Comparison of ENCODE assay signal across 19 mouse cellular contexts in the genomic region with DNA sequence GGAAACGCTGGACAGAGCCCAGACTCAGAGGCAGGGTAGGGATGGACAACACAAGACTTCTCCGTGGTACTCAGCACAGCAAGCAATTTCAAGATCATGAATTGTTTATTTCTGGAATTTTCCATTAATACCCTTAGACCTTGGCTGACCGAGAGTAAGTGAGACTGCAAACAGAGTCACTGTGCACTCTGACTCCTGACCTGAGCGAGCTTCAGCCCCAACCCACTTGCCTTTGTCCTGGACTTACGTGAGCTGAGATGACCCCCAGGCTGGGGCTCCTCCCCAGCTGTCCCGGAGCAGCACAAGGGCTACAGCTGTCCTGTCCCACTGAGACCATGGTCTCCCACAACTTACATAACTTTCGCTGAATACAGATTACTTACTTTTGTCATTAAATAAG. TPM values are rescaled to one million over a fixed set of nuclear protein-coding genes. Genes with fewer than 3 reads are reported as not detected.
DNase-seq lines count a peak whose midpoint lies in the region; ATAC-seq and TF ChIP-seq lines count a peak whose summit lies in the region.
"Had no signal": no experiment of that assay in that cellular context is flagged by ENCODE, and none has a peak within 500 bp of the region (broad histone marks: within the 10 kb centered on the region; RNA-seq: fewer than 3 reads in every experiment).

No protein-coding gene starts in this region.

- intact Hi-C loops in heart, postnatal 10 days (cut with DNase I), result no loop called here

- H3K4me2 ChIP-seq in lung, embryonic 14.5 days, result peak overlapping the region; percentile 50
- peak overlapping the region; percentile 28 for H3K4me2 ChIP-seq in intestine, embryonic 14.5 days (ENCODE audit: low read length)
- no peak overlapping the region for H3K4me2 ChIP-seq in myocyte (ENCODE audit: low read depth)
- no peak overlapping the region for H3K4me2 ChIP-seq in midbrain, embryonic 11.5 days
- H3K4me2 ChIP-seq: midbrain, embryonic 12.5 days had no signal

- H3K9me3 ChIP-seq in lung, embryonic 14.5 days (ENCODE audit: low read depth, low read length), result no peaks in the 10 kb centered on the region
- no peaks in the 10 kb centered on the region for H3K9me3 ChIP-seq in intestine, embryonic 14.5 days (ENCODE audit: control insufficient read depth, low read length)
- H3K9me3 ChIP-seq in midbrain, embryonic 11.5 days (ENCODE audit: control insufficient read depth, low read length), result no peaks in the 10 kb centered on the region
- H3K9me3 ChIP-seq: hindbrain, embryonic 10.5 days; midbrain, embryonic 12.5 days had no signal

- no peak for TF ChIP-seq CTCF in lung, embryonic 14.5 days (IDR thresholded peaks at IDR 0.05; ENCODE audit: low read depth)

- TF ChIP-seq POLR2A in myocyte (IDR thresholded peaks at IDR 0.05; ENCODE audit: insufficient read length, low read depth), result no peak

- no peaks in the 10 kb centered on the region for H3K27me3 ChIP-seq in lung, embryonic 14.5 days (ENCODE audit: insufficient read depth, low read length)
- no peaks in the 10 kb centered on the region for H3K27me3 ChIP-seq in intestine, embryonic 14.5 days (replicated peaks; ENCODE audit: control insufficient read depth, insufficient read depth, low read length)
- H3K27me3 ChIP-seq in myocyte (ENCODE audit: control insufficient read depth, insufficient read depth, insufficient read length), result no peaks in the 10 kb centered on the region
- H3K27me3 ChIP-seq in midbrain, embryonic 11.5 days (ENCODE audit: control insufficient read depth, insufficient read depth, low read length), result no peaks in the 10 kb centered on the region
- H3K27me3 ChIP-seq: midbrain, embryonic 12.5 days had no signal

- no peak overlapping the region for H3ac ChIP-seq in myocyte (ENCODE audit: control insufficient read depth, insufficient read length)

- H3K4me1 ChIP-seq in lung, embryonic 14.5 days (ENCODE audit: insufficient read depth), result peaks cover 52% of the 10 kb centered on the region
- H3K4me1 ChIP-seq in intestine, embryonic 14.5 days (replicated peaks; ENCODE audit: control insufficient read depth, insufficient read depth, low read length), result peaks cover 47% of the 10 kb centered on the region
- H3K4me1 ChIP-seq in midbrain, embryonic 11.5 days (ENCODE audit: control insufficient read depth, insufficient read depth, low read length), result peaks cover 5% of the 10 kb centered on the region; the same call in 1 of the 2 replicates

- H3K79me2 ChIP-seq in myocyte (ENCODE audit: control insufficient read depth, insufficient read depth), result peaks cover 4% of the 10 kb centered on the region

- H3K27ac ChIP-seq in lung, embryonic 14.5 days (ENCODE audit: low read depth), result peak overlapping the region; percentile 94
- H3K27ac ChIP-seq in intestine, embryonic 14.5 days (ENCODE audit: low read depth), result peak overlapping the region; percentile 76
- H3K27ac ChIP-seq in midbrain, embryonic 11.5 days (ENCODE audit: low read depth, low read length), result no peak overlapping the region
- H3K27ac ChIP-seq: hindbrain, embryonic 10.5 days; midbrain, embryonic 12.5 days had no signal

- WGBS in lung, embryonic 14.5 days, result 34% methylated on average over 7 of the region's 7 CpGs
- WGBS in intestine, embryonic 14.5 days, result 44% methylated on average over 7 of the region's 7 CpGs
- 58% methylated on average over 7 of the region's 7 CpGs for WGBS in midbrain, embryonic 11.5 days

- H3K4me3 ChIP-seq in lung, embryonic 14.5 days (ENCODE audit: low read depth, low read length), result no peak overlapping the region; the same call in 1 of the 2 replicates
- H3K4me3 ChIP-seq in intestine, embryonic 14.5 days (ENCODE audit: low read depth, low read length), result no peak overlapping the region
- no peak overlapping the region for H3K4me3 ChIP-seq in myocyte
- H3K4me3 ChIP-seq in midbrain, embryonic 11.5 days (ENCODE audit: low read depth, low read length), result no peak overlapping the region
- H3K4me3 ChIP-seq: hindbrain, embryonic 10.5 days; midbrain, embryonic 12.5 days had no signal

- H3K9ac ChIP-seq in lung, embryonic 14.5 days, result peak overlapping the region; percentile 29; the same call in 1 of the 2 replicates
- H3K9ac ChIP-seq in intestine, embryonic 14.5 days (ENCODE audit: low read length), result no peak overlapping the region
- H3K9ac ChIP-seq in midbrain, embryonic 11.5 days (ENCODE audit: low read length), result no peak overlapping the region
- H3K9ac ChIP-seq: midbrain, embryonic 12.5 days had no signal

- H3K36me3 ChIP-seq in lung, embryonic 14.5 days (ENCODE audit: insufficient read depth), result peaks cover 28% of the 10 kb centered on the region
- peaks cover 13% of the 10 kb centered on the region; the same call in 1 of the 2 replicates for H3K36me3 ChIP-seq in intestine, embryonic 14.5 days (ENCODE audit: control insufficient read depth, insufficient read depth, low read length)
- H3K36me3 ChIP-seq in myocyte (ENCODE audit: control insufficient read depth, insufficient read depth), result no peaks in the 10 kb centered on the region
- H3K36me3 ChIP-seq in midbrain, embryonic 11.5 days (ENCODE audit: control insufficient read depth, insufficient read depth, low read length), result no peaks in the 10 kb centered on the region
- H3K36me3 ChIP-seq: hindbrain, embryonic 10.5 days; midbrain, embryonic 12.5 days had no signal

- ATAC-seq in lung, embryonic 14.5 days (ENCODE audit: insufficient read depth), result no peak
- ATAC-seq in intestine, embryonic 14.5 days (replicated peaks; ENCODE audit: low FRiP score, low TSS enrichment, low read depth), result no peak
- no peak for ATAC-seq in midbrain, embryonic 11.5 days (ENCODE audit: low FRiP score)

- peak; percentile 96 for DNase-seq in heart, adult 11 months
- no peak for DNase-seq in heart, postnatal 10 days
- DNase-seq in lung, embryonic 14.5 days, result no peak
- DNase-seq in lung, postnatal 36 days, result no peak
- DNase-seq in intestine, embryonic 14.5 days (ENCODE audit: low spot score), result no peak
- DNase-seq in midbrain, embryonic 11.5 days (ENCODE audit: low spot score, missing footprints), result no peak
- no peak for DNase-seq in left cerebral cortex, adult 8-10 months (ENCODE audit: low spot score in 2 of 2)
- DNase-seq: cerebellum, postnatal 10 days; thymus, postnatal 36 days had no signal

TF ChIP-seq in myocyte, 11 proteins besides CTCF, POLR2A, EP300 and RAD21:
- TF ChIP-seq USF1 (IDR thresholded peaks at IDR 0.05; ENCODE audit: low read depth) (no peak), TCF12 (IDR thresholded peaks at IDR 0.05; ENCODE audit: insufficient read depth, poor library complexity, severe bottlenecking) (no peak), REST (IDR thresholded peaks at IDR 0.05; ENCODE audit: insufficient read depth, insufficient read length) (peak; percentile 25), MYOG (IDR thresholded peaks at IDR 0.05; ENCODE audit: control insufficient read depth in 1 of 3, insufficient read depth in 1 of 3, insufficient read length in 2 of 3, low read depth in 2 of 3) (peak in 1 of 3 experiments; percentile 64), MAX (IDR thresholded peaks at IDR 0.05; ENCODE audit: low read depth) (no peak), CEBPB (IDR thresholded peaks at IDR 0.05; ENCODE audit: insufficient read depth, poor library complexity, severe bottlenecking) (no peak), SRF (IDR thresholded peaks at IDR 0.05; ENCODE audit: control insufficient read depth, insufficient read length, low read depth) (no peak), POLR2AphosphoS2 (IDR thresholded peaks at IDR 0.05; ENCODE audit: insufficient read length, low read depth) (no peak), TCF3 (IDR thresholded peaks at IDR 0.05; ENCODE audit: insufficient read length, low read depth) (no peak), E2F4 (IDR thresholded peaks at IDR 0.05; ENCODE audit: insufficient read depth) (no peak)

RNA-seq across cellular contexts. Expression of gene Plxnd1, which starts 11.9 kb away (rescaled TPM):
- total RNA-seq in heart, postnatal 10 days (2021), result 100 to 1,000 TPM; 179 to 224 TPM
- polyA plus RNA-seq in lung, embryonic 14.5 days (2014; fragmentation: Nextera tagmentation; extraction: Ambion mirVana), result 81.9 and 84.2 TPM in 2 replicates
- 39.7 and 46.5 TPM in 2 replicates for polyA plus RNA-seq in intestine, embryonic 14.5 days (2014; fragmentation: Nextera tagmentation; extraction: Ambion mirVana)
- polyA plus RNA-seq in myocyte (2012; fragmentation: generic; extraction: Trizol), result 39.4 TPM
- polyA plus RNA-seq in midbrain, embryonic 11.5 days (2014; fragmentation: Nextera tagmentation; extraction: Ambion mirVana), result 13.2 and 17.5 TPM in 2 replicates
- total RNA-seq in left cerebral cortex, adult 8-10 months (2022), result 100 to 1,000 TPM in 1 of 4 experiments, 10 to 100 TPM in 3; 91.7 to 106 (median 98.0) TPM

RNA-seq across cellular contexts. Expression of gene H1foo, which starts 38.2 kb away (rescaled TPM):
- total RNA-seq in heart, postnatal 10 days (2021), result not detected
- polyA plus RNA-seq in lung, embryonic 14.5 days (2014; fragmentation: Nextera tagmentation; extraction: Ambion mirVana), result not detected in 2 replicates
- not detected in 2 replicates for polyA plus RNA-seq in intestine, embryonic 14.5 days (2014; fragmentation: Nextera tagmentation; extraction: Ambion mirVana)
- polyA plus RNA-seq in myocyte (2012; fragmentation: generic; extraction: Trizol), result not detected
- polyA plus RNA-seq in midbrain, embryonic 11.5 days (2014; fragmentation: Nextera tagmentation; extraction: Ambion mirVana), result not detected in 2 replicates
- total RNA-seq in left cerebral cortex, adult 8-10 months (2022), result not detected
- total RNA-seq: left cerebral cortex, postnatal 10 days; MEL had no signal
- polyA plus RNA-seq: brain, embryonic 14.5 days; C2C12; hindbrain, embryonic 10.5 days; large intestine, adult 2 months; liver, embryonic 16.5 days; midbrain, embryonic 12.5 days; neural tube, embryonic 11.5 days had no signal

RNA-seq across cellular contexts. Expression of gene Rho, which starts 51.3 kb away (rescaled TPM):
- under 1 TPM; 0.07 to 0.20 TPM for total RNA-seq in heart, postnatal 10 days (2021)
- polyA plus RNA-seq in lung, embryonic 14.5 days (2014; fragmentation: Nextera tagmentation; extraction: Ambion mirVana), result 0.09 and 0.18 TPM in 2 replicates
- 0.07 TPM in 1 of 2 replicates, not detected in the other for polyA plus RNA-seq in intestine, embryonic 14.5 days (2014; fragmentation: Nextera tagmentation; extraction: Ambion mirVana)
- 0.19 TPM for polyA plus RNA-seq in myocyte (2012; fragmentation: generic; extraction: Trizol)
- polyA plus RNA-seq in midbrain, embryonic 11.5 days (2014; fragmentation: Nextera tagmentation; extraction: Ambion mirVana), result 0.08 TPM in 1 of 2 replicates, not detected in the other
- total RNA-seq in left cerebral cortex, adult 8-10 months (2022), result under 1 TPM; 0.07 to 0.59 (median 0.24) TPM
- total RNA-seq: MEL had no signal
- polyA plus RNA-seq: liver, embryonic 16.5 days; midbrain, embryonic 12.5 days; neural tube, embryonic 11.5 days had no signal

Comparison
In these comparisons a context has a peak if more than half of its experiments do, and no peak if none do; other contexts are left out.
1. H3K4me2 ChIP-seq: peak in lung, embryonic 14.5 days (single experiment) and intestine, embryonic 14.5 days (single experiment); none in myocyte (single experiment) and midbrain, embryonic 11.5 days (single experiment).